8 mouse cellular contexts compared by ENCODE assay signal in the genomic region with DNA sequence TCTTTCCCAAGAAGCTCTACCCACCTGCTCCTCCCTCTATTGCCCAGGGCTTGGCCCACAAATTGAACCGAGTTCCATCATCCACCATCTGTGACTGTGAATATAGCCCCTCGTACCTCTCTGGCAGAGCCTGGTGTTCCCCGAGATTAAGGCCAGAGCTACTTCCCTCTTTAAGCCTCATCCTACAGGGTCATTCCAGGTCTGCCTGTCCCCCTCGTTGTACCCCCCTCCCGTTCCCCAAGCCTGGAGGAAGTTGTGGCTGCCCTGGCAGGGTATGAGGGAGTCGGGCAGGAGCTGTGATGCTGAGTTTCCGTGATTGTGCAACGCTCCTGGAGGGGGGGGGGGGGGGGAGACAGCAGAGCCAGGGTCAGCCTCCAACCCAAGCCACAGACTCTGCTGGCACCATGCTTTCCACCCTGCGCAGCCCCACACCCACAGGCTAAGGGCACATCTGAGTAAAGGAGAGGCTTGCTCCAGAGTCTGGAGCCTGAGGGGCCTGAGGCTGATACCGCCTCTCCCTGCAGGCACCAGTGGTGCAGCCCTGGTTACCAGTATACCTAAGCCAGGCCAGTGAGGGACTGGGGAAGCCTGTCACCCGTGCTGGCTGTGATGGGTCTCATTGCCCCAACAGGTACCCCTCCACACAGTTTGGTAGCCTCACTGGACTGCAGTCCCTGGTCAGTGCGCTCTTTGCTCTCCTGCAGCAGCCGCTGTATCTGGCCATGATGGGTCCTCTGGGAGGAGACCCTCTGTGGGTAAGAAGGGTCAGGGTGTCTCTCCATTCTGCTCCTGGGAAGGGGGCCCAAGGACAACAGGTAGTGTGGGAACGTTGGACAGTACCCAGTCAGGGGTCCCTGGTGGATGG. TPM values are rescaled to one million over a fixed set of nuclear protein-coding genes. Genes with fewer than 3 reads are reported as not detected.
DNase-seq lines count a peak whose midpoint lies in the region; ATAC-seq and TF ChIP-seq lines count a peak whose summit lies in the region.

No protein-coding gene starts in this region.

- 0 out of 2 replicates have a peak overlapping the region, but pooled peaks have one; percentile 18 for H3K9ac ChIP-seq in hindbrain, embryonic 12.5 days
- H3K9ac ChIP-seq in hindbrain, postnatal 0 days (replicated peaks; ENCODE audit: low read length), result no peak overlapping the region
- 0 out of 2 replicates have a peak overlapping the region, but pooled peaks have one; percentile 10 for H3K9ac ChIP-seq in embryonic facial prominence, embryonic 12.5 days

- no peak for DNase-seq in hindbrain, postnatal 0 days (ENCODE audit: low spot score)
- peak; percentile 71 for DNase-seq in adipocyte (ENCODE audit: low spot score)
- DNase-seq in lung, postnatal 14 days, result peak; percentile 51
- no peak for DNase-seq in left cerebral cortex, postnatal 25 days (ENCODE audit: low spot score in 2 of 2)
- no peak for DNase-seq in retina, postnatal 1 day

- peaks cover 21% of the 10 kb centered on the region for H3K4me1 ChIP-seq in hindbrain, embryonic 12.5 days
- H3K4me1 ChIP-seq in hindbrain, postnatal 0 days (ENCODE audit: insufficient read depth, low read length), result peaks cover 13% of the 10 kb centered on the region; the same call in 1 of the 2 replicates
- peaks cover 19% of the 10 kb centered on the region for H3K4me1 ChIP-seq in embryonic facial prominence, embryonic 12.5 days

- peaks cover 38% of the 10 kb centered on the region for H3K36me3 ChIP-seq in hindbrain, embryonic 12.5 days
- peaks cover 13% of the 10 kb centered on the region for H3K36me3 ChIP-seq in hindbrain, postnatal 0 days (ENCODE audit: insufficient read depth, low read length)
- no peaks in the 10 kb centered on the region for H3K36me3 ChIP-seq in embryonic facial prominence, embryonic 12.5 days

- WGBS in hindbrain, embryonic 12.5 days, result 75% methylated on average over 12 of the region's 14 CpGs
- WGBS in hindbrain, postnatal 0 days, result 68% methylated on average over 14 of the region's 14 CpGs
- 69% methylated on average over 12 of the region's 14 CpGs for WGBS in embryonic facial prominence, embryonic 12.5 days

- no peak overlapping the region for H3K27ac ChIP-seq in hindbrain, embryonic 12.5 days
- no peak overlapping the region for H3K27ac ChIP-seq in hindbrain, postnatal 0 days
- H3K27ac ChIP-seq in embryonic facial prominence, embryonic 12.5 days, result no peak overlapping the region

- ATAC-seq in hindbrain, embryonic 12.5 days (ENCODE audit: low FRiP score), result no peak
- no peak for ATAC-seq in hindbrain, postnatal 0 days
- no peak for ATAC-seq in embryonic facial prominence, embryonic 12.5 days (ENCODE audit: insufficient number of reproducible peaks, insufficient read depth, low FRiP score, low TSS enrichment)
- no peak for ATAC-seq in CD4-positive, CD25-positive, alpha-beta regulatory T cell, adult 4 months

- H3K9me3 ChIP-seq in hindbrain, embryonic 12.5 days (replicated peaks), result no peaks in the 10 kb centered on the region
- no peaks in the 10 kb centered on the region for H3K9me3 ChIP-seq in hindbrain, postnatal 0 days (ENCODE audit: low read length)
- no peaks in the 10 kb centered on the region for H3K9me3 ChIP-seq in embryonic facial prominence, embryonic 12.5 days

- intact Hi-C loops in left cerebral cortex, postnatal 25 days (cut with DNase I), result loop anchor here (5.0 to 10.0 kb wide), 2 partner anchors 169 to 397 kb away; partner anchors contain the start of gene Ovca2

- TF ChIP-seq CTCF in hindbrain, postnatal 0 days (IDR thresholded peaks at IDR 0.05; ENCODE audit: low read depth), result no peak

- no peak overlapping the region for H3K4me3 ChIP-seq in hindbrain, embryonic 12.5 days
- H3K4me3 ChIP-seq in hindbrain, postnatal 0 days (ENCODE audit: low read length), result no peak overlapping the region
- no peak overlapping the region for H3K4me3 ChIP-seq in embryonic facial prominence, embryonic 12.5 days

- no peak overlapping the region for H3K4me2 ChIP-seq in hindbrain, embryonic 12.5 days (replicated peaks)
- no peak overlapping the region for H3K4me2 ChIP-seq in hindbrain, postnatal 0 days (ENCODE audit: low read depth, low read length)
- no peak overlapping the region for H3K4me2 ChIP-seq in embryonic facial prominence, embryonic 12.5 days (replicated peaks)

- 0 out of 2 replicates have a peak, but pooled peaks cover 4% of the 10 kb centered on the region for H3K27me3 ChIP-seq in hindbrain, embryonic 12.5 days
- H3K27me3 ChIP-seq in hindbrain, postnatal 0 days (ENCODE audit: insufficient read depth, low read length), result no peaks in the 10 kb centered on the region
- H3K27me3 ChIP-seq in embryonic facial prominence, embryonic 12.5 days, result no peaks in the 10 kb centered on the region

RNA-seq across cellular contexts. Expression of gene Pitpna, which starts 16.5 kb away (rescaled TPM):
- 116 and 125 TPM in 2 replicates for polyA plus RNA-seq in hindbrain, embryonic 12.5 days (2016; fragmentation: Nextera tagmentation; extraction: Ambion mirVana)
- total RNA-seq in hindbrain, postnatal 0 days (2014; rRNA removed), result 90.7 and 91.4 TPM in 2 replicates
- polyA plus RNA-seq in hindbrain, postnatal 0 days (2015; fragmentation: Nextera tagmentation; extraction: Ambion mirVana), result 95.9 and 109 TPM in 2 replicates
- 96.0 TPM in 2 replicates for polyA plus RNA-seq in embryonic facial prominence, embryonic 12.5 days (2016; fragmentation: Nextera tagmentation; extraction: Ambion mirVana)
- total RNA-seq in left cerebral cortex, postnatal 25 days (2021), result 100 to 1,000 TPM; 330 to 346 TPM
- polyA plus RNA-seq in CD4-positive, CD25-positive, alpha-beta regulatory T cell, adult 4 months (2017; shearing (Covaris generic)), result 10 to 100 TPM; 22.1 to 42.5 TPM

RNA-seq across cellular contexts. Expression of gene Slc43a2, which starts 39.9 kb away (rescaled TPM):
- polyA plus RNA-seq in hindbrain, embryonic 12.5 days (2016; fragmentation: Nextera tagmentation; extraction: Ambion mirVana), result 15.9 and 16.5 TPM in 2 replicates
- 31.3 and 36.2 TPM in 2 replicates for total RNA-seq in hindbrain, postnatal 0 days (2014; rRNA removed)
- 17.2 and 17.8 TPM in 2 replicates for polyA plus RNA-seq in hindbrain, postnatal 0 days (2015; fragmentation: Nextera tagmentation; extraction: Ambion mirVana)
- polyA plus RNA-seq in embryonic facial prominence, embryonic 12.5 days (2016; fragmentation: Nextera tagmentation; extraction: Ambion mirVana), result 6.3 and 7.4 TPM in 2 replicates
- total RNA-seq in left cerebral cortex, postnatal 25 days (2021), result 10 to 100 TPM; 50.3 to 59.4 TPM
- polyA plus RNA-seq in CD4-positive, CD25-positive, alpha-beta regulatory T cell, adult 4 months (2017; shearing (Covaris generic)), result 10 to 100 TPM; 17.3 to 27.2 TPM

RNA-seq across cellular contexts. Expression of gene Scarf1, which starts 58.0 kb away (rescaled TPM):
- 5.7 and 5.8 TPM in 2 replicates for polyA plus RNA-seq in hindbrain, embryonic 12.5 days (2016; fragmentation: Nextera tagmentation; extraction: Ambion mirVana)
- total RNA-seq in hindbrain, postnatal 0 days (2014; rRNA removed), result 3.3 and 3.7 TPM in 2 replicates
- 3.5 and 3.6 TPM in 2 replicates for polyA plus RNA-seq in hindbrain, postnatal 0 days (2015; fragmentation: Nextera tagmentation; extraction: Ambion mirVana)
- polyA plus RNA-seq in embryonic facial prominence, embryonic 12.5 days (2016; fragmentation: Nextera tagmentation; extraction: Ambion mirVana), result 6.5 and 7.0 TPM in 2 replicates
- total RNA-seq in left cerebral cortex, postnatal 25 days (2021), result 1 to 10 TPM; 1.7 to 2.1 TPM
- under 1 TPM; 0.85 to 0.91 TPM for polyA plus RNA-seq in CD4-positive, CD25-positive, alpha-beta regulatory T cell, adult 4 months (2017; shearing (Covaris generic))

RNA-seq across cellular contexts. Expression of gene Inpp5k, which starts 59.4 kb away (rescaled TPM):
- 28.7 and 30.3 TPM in 2 replicates for polyA plus RNA-seq in hindbrain, embryonic 12.5 days (2016; fragmentation: Nextera tagmentation; extraction: Ambion mirVana)
- total RNA-seq in hindbrain, postnatal 0 days (2014; rRNA removed), result 52.1 and 53.2 TPM in 2 replicates
- 38.8 and 43.9 TPM in 2 replicates for polyA plus RNA-seq in hindbrain, postnatal 0 days (2015; fragmentation: Nextera tagmentation; extraction: Ambion mirVana)
- 19.8 and 20.8 TPM in 2 replicates for polyA plus RNA-seq in embryonic facial prominence, embryonic 12.5 days (2016; fragmentation: Nextera tagmentation; extraction: Ambion mirVana)
- total RNA-seq in left cerebral cortex, postnatal 25 days (2021), result 10 to 100 TPM; 38.5 to 41.3 TPM
- 100 to 1,000 TPM; 123 to 160 TPM for polyA plus RNA-seq in CD4-positive, CD25-positive, alpha-beta regulatory T cell, adult 4 months (2017; shearing (Covaris generic))

Comparison
In these comparisons a context has a peak if more than half of its experiments do, and no peak if none do; other contexts are left out.
1. DNase-seq: peak in adipocyte (single experiment) and lung, postnatal 14 days (single experiment); none in hindbrain, postnatal 0 days (single experiment), left cerebral cortex, postnatal 25 days (0 of 2) and retina, postnatal 1 day (single experiment).